Mouse (Mus musculus) neural tube, embryonic 12.5 days (tissue): ENCODE measurements at regions not wholly inside any gene's neighbourhood (a gene's known extent, or its start where the extent isn't known, plus 50 kb on each side); places are given as distances from the start of the nearest gene placed in this dataset.

Source experiments
- ATAC-seq: fragments of 200-750 bp; cut with Nextera tagmentation; 2 replicates; pipeline ENCODE4 v1.8.0; 2017; ENCODE audit warnings: low read depth, mild to moderate bottlenecking, moderate TSS enrichment, moderate library complexity; ENCODE audit not compliant: low FRiP score
- H3K27ac ChIP-seq: fragments of 300-500 bp; sonication (generic); 2 replicates; pipeline ENCODE4 v1.5.1; 2016
- H3K27me3 ChIP-seq: fragments of 300-500 bp; sonication (generic); replicated peaks from 2 replicates; pipeline ENCODE4 v1.6.1; 2016; ENCODE audit warnings: mild to moderate bottlenecking
- H3K36me3 ChIP-seq: fragments of 300-500 bp; sonication (generic); 2 replicates; pipeline ENCODE4 v1.6.1; 2016; ENCODE audit warnings: mild to moderate bottlenecking
- H3K4me1 ChIP-seq: fragments of 300-500 bp; sonication (generic); 2 replicates; pipeline ENCODE4 v1.6.1; 2016
- H3K4me2 ChIP-seq: fragments of 300-500 bp; sonication (generic); replicated peaks from 2 replicates; pipeline ENCODE4 v1.6.1; 2016; ENCODE audit warnings: mild to moderate bottlenecking
- H3K4me3 ChIP-seq: fragments of 300-500 bp; sonication (generic); 2 replicates; pipeline ENCODE4 v1.5.1; 2016
- H3K9ac ChIP-seq: fragments of 300-500 bp; sonication (generic); 2 replicates; pipeline ENCODE4 v1.6.1; 2016; ENCODE audit warnings: mild to moderate bottlenecking
- H3K9me3 ChIP-seq: fragments of 300-500 bp; sonication (generic); 2 replicates; pipeline ENCODE4 v1.6.1; 2016; ENCODE audit warnings: mild to moderate bottlenecking
- WGBS: fragments of 180-500 bp; shearing (Covaris S2); methylation state at CpG from one replicate; pipeline ENCODE4 v1.1.7; 2016; 5-methylcytosine and 5-hydroxymethylcytosine counted together

DNA sequence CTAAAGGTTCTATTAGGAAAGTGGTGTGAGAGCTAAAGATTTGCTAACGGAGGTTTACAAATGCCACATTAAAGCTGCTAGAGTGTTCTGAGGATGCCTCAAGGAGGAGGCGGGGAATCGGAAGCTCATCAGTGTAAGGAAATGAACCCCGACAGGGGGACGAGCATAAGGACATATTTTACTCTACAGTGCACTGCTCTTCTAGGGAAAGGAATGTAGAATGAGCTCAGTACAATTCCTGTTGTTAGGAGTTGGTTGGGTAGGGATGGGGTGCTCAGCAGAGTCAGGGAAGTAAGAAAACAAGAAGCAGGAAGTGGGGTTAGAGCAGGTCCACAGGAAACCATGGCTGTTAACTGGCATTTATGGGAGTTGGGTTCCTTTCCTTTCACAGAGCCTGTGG, 54.6 kb downstream of the Mex3b start:
- Histone ChIP-seq H3K27me3 (no peaks in the 10 kb centered on the region), H3K9ac (no peak overlapping the region), H3K4me1 (no peaks in the 10 kb centered on the region), H3K27ac (no peak overlapping the region), H3K36me3 (no peaks in the 10 kb centered on the region), H3K4me2 (no peak overlapping the region), H3K4me3 (no peak overlapping the region), H3K9me3 (no peaks in the 10 kb centered on the region)
- ATAC-seq, result no peak
- WGBS, result 81% methylated on average over 5 of the region's 5 CpGs

DNA sequence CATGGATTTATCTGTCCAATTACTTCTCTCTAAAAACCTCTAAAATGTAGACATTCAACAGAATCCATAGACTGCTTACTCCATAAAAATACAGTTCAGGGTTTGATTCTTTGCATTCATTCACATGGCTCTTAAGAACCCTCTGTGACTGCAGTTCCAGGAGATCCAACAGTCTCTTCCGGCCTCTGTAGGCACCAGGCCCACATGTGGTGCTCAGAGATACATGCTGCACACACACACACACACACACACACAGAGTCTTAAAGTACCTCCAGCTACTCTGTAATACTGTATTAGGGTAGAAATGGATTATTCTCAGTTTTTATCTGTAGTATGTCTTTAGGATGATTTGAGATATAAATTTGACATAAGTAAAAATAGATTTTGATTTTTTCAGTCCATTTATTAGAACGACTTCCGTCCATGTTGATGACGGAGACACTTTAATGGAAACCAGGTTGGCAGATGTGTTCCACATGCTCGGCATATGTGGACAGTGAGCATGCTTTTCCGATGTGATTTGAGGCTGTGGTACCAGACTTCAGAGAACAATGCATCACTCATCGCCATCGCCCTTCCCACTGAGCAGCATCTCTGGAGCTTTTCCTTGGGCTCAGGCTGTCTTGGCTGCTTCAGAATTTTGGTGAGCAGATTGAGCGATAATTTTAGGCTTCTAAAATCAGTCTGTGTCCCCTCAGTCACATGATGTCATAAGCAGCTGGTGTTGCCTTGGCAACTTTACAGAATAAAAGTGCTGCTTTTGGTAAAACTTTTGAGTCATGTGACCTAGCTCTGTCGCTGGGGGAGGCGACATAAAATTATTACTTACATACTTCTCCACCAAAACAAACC, 56.3 kb downstream of the Mex3b start:
- WGBS, result 74% methylated on average over 11 of the region's 11 CpGs
- H3K9ac ChIP-seq, result no peak overlapping the region
- H3K4me1 ChIP-seq, result no peaks in the 10 kb centered on the region
- no peaks in the 10 kb centered on the region for H3K27me3 ChIP-seq
- no peak for ATAC-seq
- H3K4me2 ChIP-seq, result no peak overlapping the region
- H3K27ac ChIP-seq, result no peak overlapping the region
- H3K9me3 ChIP-seq, result no peaks in the 10 kb centered on the region
- no peak overlapping the region for H3K4me3 ChIP-seq
- no peaks in the 10 kb centered on the region for H3K36me3 ChIP-seq

DNA sequence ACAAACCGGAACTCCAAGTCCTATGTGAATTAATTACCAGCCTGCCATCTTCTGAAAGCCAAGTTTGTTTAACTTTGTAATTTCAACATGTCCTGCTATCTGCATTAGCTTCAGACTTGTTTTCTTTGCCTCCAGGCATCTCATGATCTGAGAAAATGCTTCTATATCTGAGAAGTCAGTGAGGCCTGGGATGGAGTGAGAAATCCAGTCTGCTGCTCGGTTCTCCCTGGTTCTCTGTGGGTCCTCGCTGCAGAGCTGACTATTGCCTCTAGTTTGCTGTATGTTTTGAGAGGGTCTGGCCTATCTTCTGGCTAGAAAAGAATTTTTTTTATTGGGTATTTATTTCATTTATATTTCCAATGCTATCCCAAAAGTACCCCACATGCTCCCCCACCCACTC, 57.0 kb downstream of the Mex3b start:
- no peaks in the 10 kb centered on the region for H3K4me1 ChIP-seq
- no peaks in the 10 kb centered on the region for H3K36me3 ChIP-seq
- WGBS, result 72% methylated on average over 3 of the region's 3 CpGs

DNA sequence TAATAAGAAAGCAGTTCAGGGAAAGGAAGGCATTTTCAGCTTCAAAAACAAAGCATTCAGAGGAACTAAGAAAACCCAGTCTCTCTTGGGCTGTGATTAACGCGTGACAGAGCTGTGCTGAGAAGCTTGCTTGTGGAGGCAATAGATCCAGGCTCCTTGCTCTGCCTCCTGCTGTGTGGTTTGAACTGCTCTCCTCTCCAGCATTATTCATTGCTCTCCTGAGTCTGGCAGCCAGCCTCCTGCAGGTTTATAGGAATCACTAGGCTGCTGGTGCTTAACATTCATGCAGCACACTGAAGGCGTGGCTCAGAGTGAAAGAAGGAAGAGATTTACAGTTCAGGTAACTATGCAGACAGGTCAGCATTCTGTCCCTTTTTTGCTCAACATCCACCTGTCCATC, 71.2 kb downstream of the Mex3b start:
- Histone ChIP-seq H3K27me3 (no peaks in the 10 kb centered on the region), H3K4me2 (0 out of 2 replicates have a peak overlapping the region, but pooled peaks have one; percentile 3), H3K9me3 (peaks cover 6% of the 10 kb centered on the region; the same call in 1 of the 2 replicates), H3K4me3 (no peak overlapping the region), H3K4me1 (peaks cover 8% of the 10 kb centered on the region; the same call in 1 of the 2 replicates), H3K36me3 (no peaks in the 10 kb centered on the region), H3K27ac (no peak overlapping the region), H3K9ac (no peak overlapping the region)
- 7% methylated on average over 3 of the region's 3 CpGs for WGBS
- ATAC-seq, result peak; percentile 91

More for the DNA sequence above, 57.0 kb downstream of the Mex3b start:
- no peak overlapping the region for H3K9ac ChIP-seq
- H3K4me2 ChIP-seq, result no peak overlapping the region
- no peak overlapping the region for H3K27ac ChIP-seq
- ATAC-seq, result no peak
- no peak overlapping the region for H3K4me3 ChIP-seq
- H3K27me3 ChIP-seq, result no peaks in the 10 kb centered on the region
- no peaks in the 10 kb centered on the region for H3K9me3 ChIP-seq

DNA sequence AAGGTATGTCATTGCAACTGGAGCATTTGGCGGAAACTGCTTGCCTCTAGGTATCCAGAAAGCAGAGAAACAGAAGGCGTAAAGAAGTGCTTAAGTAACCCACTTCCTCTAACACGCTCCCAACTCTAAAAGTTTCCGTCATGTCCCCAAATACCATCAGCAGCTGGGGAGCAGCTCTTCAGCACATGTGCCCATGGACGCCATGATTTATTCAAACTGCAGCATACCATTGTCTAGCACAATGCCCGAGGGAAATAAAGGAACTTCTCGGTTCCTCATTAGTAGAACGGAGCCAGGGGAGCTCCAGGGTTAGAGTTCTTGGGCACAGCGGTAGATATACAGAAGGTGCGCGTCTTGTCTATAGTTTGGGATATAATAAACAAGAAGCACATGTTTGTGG, 72.4 kb downstream of the Mex3b start:
- Histone ChIP-seq H3K27me3 (no peaks in the 10 kb centered on the region), H3K36me3 (no peaks in the 10 kb centered on the region), H3K27ac (no peak overlapping the region), H3K4me1 (peaks cover 8% of the 10 kb centered on the region; the same call in 1 of the 2 replicates), H3K4me2 (no peak overlapping the region), H3K9ac (no peak overlapping the region), H3K4me3 (no peak overlapping the region), H3K9me3 (peaks cover 6% of the 10 kb centered on the region; the same call in 1 of the 2 replicates)
- ATAC-seq, result no peak
- 71% methylated on average over 11 of the region's 11 CpGs for WGBS

DNA sequence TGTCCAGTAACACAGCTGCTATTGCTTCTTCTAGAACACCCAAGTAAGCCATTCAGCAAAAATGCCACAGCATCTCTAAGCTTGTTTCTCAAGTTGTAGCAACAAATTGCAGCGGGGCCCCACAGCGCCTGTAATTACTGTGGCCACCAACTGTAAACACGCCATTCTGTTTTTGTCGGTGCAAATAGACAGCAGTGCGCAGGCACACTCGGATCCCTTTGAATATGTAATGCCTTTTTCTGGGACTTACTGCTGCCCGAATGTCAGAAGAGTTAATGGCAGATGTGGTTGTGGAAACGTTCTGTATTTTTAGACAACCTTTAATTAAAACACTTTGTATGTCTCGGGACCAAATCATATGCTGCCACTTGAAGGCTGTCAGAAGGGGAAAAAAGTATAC, 76.2 kb downstream of the Mex3b start:
- peaks cover 6% of the 10 kb centered on the region; the same call in 1 of the 2 replicates for H3K9me3 ChIP-seq
- 87% methylated on average over 9 of the region's 9 CpGs for WGBS
- no peak overlapping the region for H3K9ac ChIP-seq
- no peak overlapping the region for H3K27ac ChIP-seq
- H3K4me2 ChIP-seq, result no peak overlapping the region
- no peaks in the 10 kb centered on the region for H3K36me3 ChIP-seq
- H3K27me3 ChIP-seq, result no peaks in the 10 kb centered on the region
- no peak for ATAC-seq
- H3K4me3 ChIP-seq, result no peak overlapping the region
- no peaks in the 10 kb centered on the region for H3K4me1 ChIP-seq

DNA sequence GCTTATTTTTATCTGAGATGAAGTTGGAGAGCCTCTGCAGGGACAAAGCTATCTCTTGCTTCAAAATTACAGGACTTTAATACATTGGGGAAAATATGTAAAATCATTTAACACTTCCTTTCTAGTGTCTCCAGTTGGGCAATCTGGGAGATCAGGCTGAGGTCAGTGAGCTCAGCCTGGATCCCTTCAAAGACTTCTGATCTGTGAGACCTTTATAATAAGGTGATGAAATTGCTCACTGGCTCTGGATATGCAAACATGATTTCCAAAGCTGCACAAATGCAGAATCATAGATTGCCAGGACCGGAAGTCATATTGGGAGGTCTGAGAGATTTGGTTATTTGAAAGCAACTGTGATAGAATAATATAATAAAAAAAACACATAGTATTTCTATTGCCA, 76.7 kb downstream of the Mex3b start:
- H3K27ac ChIP-seq, result no peak overlapping the region
- ATAC-seq, result no peak
- H3K9me3 ChIP-seq, result peaks cover 6% of the 10 kb centered on the region; the same call in 1 of the 2 replicates
- H3K9ac ChIP-seq, result no peak overlapping the region
- H3K36me3 ChIP-seq, result no peaks in the 10 kb centered on the region
- WGBS, result 98% methylated on average over 1 of the region's 1 CpGs
- no peak overlapping the region for H3K4me3 ChIP-seq
- H3K4me2 ChIP-seq, result no peak overlapping the region
- no peaks in the 10 kb centered on the region for H3K4me1 ChIP-seq
- no peaks in the 10 kb centered on the region for H3K27me3 ChIP-seq

DNA sequence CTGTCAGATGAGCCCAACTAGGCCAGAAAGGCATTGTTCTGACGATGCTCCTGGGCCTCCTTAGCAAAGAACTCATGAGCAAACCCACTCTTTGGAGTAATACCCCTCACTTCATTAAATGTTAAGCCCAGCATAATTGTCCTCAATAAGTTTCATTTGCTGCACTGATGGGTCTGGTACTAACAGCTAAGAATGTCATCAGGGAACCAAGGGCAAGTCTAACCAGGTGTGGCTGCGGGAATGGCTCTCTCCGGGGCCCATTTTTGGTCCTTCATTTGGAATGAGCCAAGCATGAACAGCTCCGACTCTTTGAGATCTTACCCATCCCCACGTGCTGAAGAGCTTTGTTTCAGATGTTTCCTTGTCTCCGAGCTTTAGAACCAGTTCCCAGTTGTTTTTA, 82.2 kb downstream of the Mex3b start:
- Histone ChIP-seq H3K4me2 (no peak overlapping the region), H3K4me3 (no peak overlapping the region), H3K9ac (no peak overlapping the region), H3K27ac (no peak overlapping the region), H3K36me3 (no peaks in the 10 kb centered on the region), H3K4me1 (no peaks in the 10 kb centered on the region), H3K27me3 (no peaks in the 10 kb centered on the region), H3K9me3 (no peaks in the 10 kb centered on the region)
- WGBS, result 84% methylated on average over 6 of the region's 6 CpGs
- ATAC-seq, result no peak

DNA sequence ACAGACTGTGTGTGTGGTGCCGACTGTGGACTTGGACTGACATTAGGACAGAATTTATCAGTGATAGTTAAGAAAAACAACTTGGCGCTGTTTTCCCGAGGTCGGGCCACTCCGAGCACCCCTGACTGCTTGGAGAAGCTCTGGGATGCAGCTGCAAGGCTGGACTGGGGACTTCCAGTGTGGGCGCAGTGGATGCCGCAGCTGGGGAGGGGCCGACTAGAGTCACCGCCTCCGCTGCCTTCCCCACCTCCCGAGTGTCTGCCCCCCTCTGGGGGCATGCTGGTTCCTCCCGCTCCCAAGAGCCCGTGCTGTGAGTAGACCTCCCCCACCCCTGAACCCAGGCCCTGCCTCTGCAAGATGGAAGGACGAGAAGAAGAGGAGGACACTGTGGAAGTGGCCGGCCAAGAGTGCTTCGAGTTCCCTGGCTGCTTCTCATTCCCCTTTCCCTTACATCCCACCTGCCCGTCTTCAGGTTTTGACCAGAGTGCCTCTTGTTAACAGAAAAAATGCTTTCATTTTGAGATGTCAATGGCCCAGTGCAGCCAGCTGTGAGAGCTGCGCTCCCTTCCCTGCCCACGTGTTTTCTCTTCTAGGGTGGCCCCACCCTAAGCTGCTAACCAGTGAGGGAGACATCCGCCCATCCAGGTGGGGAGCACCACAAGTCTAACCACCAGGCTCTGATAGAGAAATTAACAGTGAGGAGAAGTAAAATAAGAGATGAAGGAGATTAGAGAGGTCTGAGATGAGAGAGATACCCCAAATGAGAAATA, 90.3 kb downstream of the Mex3b start:
- no peaks in the 10 kb centered on the region for H3K9me3 ChIP-seq
- no peaks in the 10 kb centered on the region for H3K4me1 ChIP-seq
- no peak overlapping the region for H3K4me3 ChIP-seq
- 69% methylated on average over 20 of the region's 20 CpGs for WGBS
- H3K27me3 ChIP-seq, result no peaks in the 10 kb centered on the region
- ATAC-seq, result no peak
- no peaks in the 10 kb centered on the region for H3K36me3 ChIP-seq
- no peak overlapping the region for H3K27ac ChIP-seq
- H3K4me2 ChIP-seq, result no peak overlapping the region
- H3K9ac ChIP-seq, result no peak overlapping the region

DNA sequence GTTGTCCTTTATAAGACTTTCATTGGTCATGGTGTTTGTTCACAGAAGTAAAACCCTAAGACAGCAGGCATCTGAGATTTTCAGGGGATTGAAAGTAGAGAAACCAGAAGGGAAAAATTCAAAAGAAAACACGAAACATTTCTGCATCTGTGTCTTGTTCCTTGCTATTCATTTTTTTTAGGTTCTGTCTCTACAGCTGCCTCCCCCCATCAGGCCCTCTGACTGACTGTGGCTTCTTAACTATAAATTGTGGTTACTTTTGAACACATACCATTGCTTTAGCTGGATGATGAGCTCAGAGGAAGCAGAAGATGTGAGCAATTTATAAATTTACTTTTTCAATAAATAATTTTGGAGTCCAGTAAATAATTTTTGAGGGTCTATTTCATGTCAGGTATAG, 103.5 kb downstream of the Mex3b start:
- 87% methylated on average over 1 of the region's 1 CpGs for WGBS
- Histone ChIP-seq H3K9ac (no peak overlapping the region), H3K4me2 (no peak overlapping the region), H3K4me1 (no peaks in the 10 kb centered on the region; the same call in 1 of the 2 replicates), H3K27ac (no peak overlapping the region), H3K9me3 (no peaks in the 10 kb centered on the region), H3K27me3 (no peaks in the 10 kb centered on the region), H3K36me3 (no peaks in the 10 kb centered on the region), H3K4me3 (no peak overlapping the region)
- no peak for ATAC-seq

DNA sequence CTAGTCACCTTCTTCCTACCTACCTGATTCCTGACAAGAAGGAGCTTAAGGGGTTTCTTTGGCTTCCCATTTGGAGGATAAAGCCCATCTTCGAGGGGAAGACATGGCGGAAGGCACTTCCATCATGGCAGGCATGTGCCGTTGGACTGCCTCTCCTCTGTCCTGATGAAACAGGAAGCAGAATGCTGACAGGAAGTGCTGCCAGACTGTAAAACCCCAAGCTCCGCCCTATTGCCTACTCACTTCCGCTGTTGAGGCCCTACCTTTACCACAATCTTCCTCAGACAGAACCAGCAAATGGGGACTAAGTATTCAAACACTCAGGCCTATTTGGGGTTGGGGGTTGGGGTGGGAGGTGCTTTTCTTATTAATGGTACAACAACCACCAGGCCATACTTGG, 104.1 kb downstream of the Mex3b start:
- no peaks in the 10 kb centered on the region for H3K9me3 ChIP-seq
- H3K27me3 ChIP-seq, result no peaks in the 10 kb centered on the region
- H3K4me2 ChIP-seq, result no peak overlapping the region
- no peak overlapping the region for H3K27ac ChIP-seq
- H3K9ac ChIP-seq, result no peak overlapping the region
- H3K4me1 ChIP-seq, result no peaks in the 10 kb centered on the region; the same call in 1 of the 2 replicates
- ATAC-seq, result no peak
- no peak overlapping the region for H3K4me3 ChIP-seq
- 93% methylated on average over 5 of the region's 5 CpGs for WGBS
- H3K36me3 ChIP-seq, result no peaks in the 10 kb centered on the region

DNA sequence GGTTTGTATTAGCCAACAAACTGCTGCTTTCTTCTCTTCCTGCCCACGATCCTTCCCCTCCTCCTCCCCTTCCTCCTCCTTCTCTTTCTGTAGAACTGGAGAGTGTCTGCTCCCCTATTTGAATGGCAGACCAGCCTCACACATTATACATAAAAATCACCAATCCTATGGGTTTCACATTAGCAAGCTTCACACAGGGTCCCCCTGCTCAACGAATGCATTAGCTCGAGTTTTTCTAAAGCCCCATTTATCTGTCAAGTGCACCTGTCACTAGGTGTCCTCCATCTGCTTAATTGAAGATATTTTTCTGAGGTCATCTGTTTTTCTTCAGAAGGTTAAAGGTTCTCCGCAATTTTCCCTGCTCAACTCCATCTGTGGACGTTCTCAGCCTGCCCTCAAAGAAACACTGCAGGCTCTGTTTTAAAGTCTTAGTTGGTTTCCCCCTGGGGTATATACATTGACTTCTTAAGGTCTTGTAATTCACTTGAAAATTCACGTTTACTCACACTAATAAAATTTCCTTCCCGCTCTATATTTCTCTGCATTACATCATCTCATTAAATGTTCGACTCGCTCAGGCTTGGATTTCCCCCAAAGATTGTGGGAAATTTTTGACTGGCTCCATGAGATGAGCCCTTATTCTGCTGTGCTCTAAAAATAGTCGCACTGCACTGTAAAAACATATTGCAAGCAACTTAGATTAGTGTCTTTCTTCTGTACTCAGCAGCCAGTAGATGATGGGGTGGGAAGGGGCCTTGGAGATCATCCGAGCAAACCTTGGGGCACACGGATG, 105.3 kb downstream of the Mex3b start:
- Histone ChIP-seq H3K4me3 (no peak overlapping the region), H3K4me1 (no peaks in the 10 kb centered on the region; the same call in 1 of the 2 replicates), H3K27ac (no peak overlapping the region), H3K27me3 (no peaks in the 10 kb centered on the region), H3K4me2 (no peak overlapping the region), H3K9me3 (no peaks in the 10 kb centered on the region), H3K9ac (no peak overlapping the region), H3K36me3 (no peaks in the 10 kb centered on the region)
- 65% methylated on average over 12 of the region's 12 CpGs for WGBS
- ATAC-seq, result no peak
